Mouse (Mus musculus) midbrain, postnatal 0 days (tissue): ENCODE results near the gene Tet3. TPM values are rescaled to one million over a fixed set of nuclear protein-coding genes. Genes with fewer than 3 reads are reported as not detected.

Source experiments
- ATAC-seq: fragments of 200-750 bp; cut with Nextera tagmentation; 2 replicates; pipeline ENCODE4 v1.8.0; 2017; ENCODE audit warnings: moderate number of reproducible peaks, mild to moderate bottlenecking, moderate TSS enrichment, moderate library complexity; ENCODE audit not compliant: low FRiP score
- DNase-seq: peaks from one replicate; pipeline ENCODE4 v3.0.0-alpha.2; 2015; ENCODE audit warnings: low spot score
- H3K27ac ChIP-seq: fragments of 300-500 bp; sonication (generic); 2 replicates; pipeline ENCODE4 v1.5.1; 2014; ENCODE audit warnings: low read depth, mild to moderate bottlenecking, low read length, mixed read lengths
- H3K27me3 ChIP-seq: fragments of 300-500 bp; sonication (generic); 2 replicates; pipeline ENCODE4 v1.6.1; 2014; ENCODE audit warnings: low read length, control low read depth, mixed read lengths; ENCODE audit not compliant: insufficient read depth
- H3K36me3 ChIP-seq: fragments of 300-500 bp; sonication (generic); 2 replicates; pipeline ENCODE4 v1.6.1; 2014; ENCODE audit warnings: low read length, control low read depth, mixed read lengths; ENCODE audit not compliant: insufficient read depth
- H3K4me1 ChIP-seq: fragments of 300-500 bp; sonication (generic); 2 replicates; pipeline ENCODE4 v1.6.1; 2014; ENCODE audit warnings: mild to moderate bottlenecking, control low read depth, antibody characterized with exemption, low read length, mixed read lengths; ENCODE audit not compliant: insufficient read depth
- H3K4me2 ChIP-seq: fragments of 300-500 bp; sonication (generic); 2 replicates; pipeline ENCODE4 v1.6.1; 2014; ENCODE audit warnings: low read depth, mild to moderate bottlenecking, low read length, mixed read lengths; ENCODE audit not compliant: poor library complexity, severe bottlenecking
- H3K4me3 ChIP-seq: fragments of 300-500 bp; sonication (generic); 2 replicates; pipeline ENCODE4 v1.5.1; 2014; ENCODE audit warnings: low read depth, mild to moderate bottlenecking, low read length, moderate library complexity
- H3K9ac ChIP-seq: fragments of 300-500 bp; sonication (generic); replicated peaks from 2 replicates; pipeline ENCODE4 v1.6.1; 2014; ENCODE audit warnings: mild to moderate bottlenecking, low read length, moderate library complexity, mixed read lengths; ENCODE audit not compliant: poor library complexity, severe bottlenecking
- H3K9me3 ChIP-seq: fragments of 300-500 bp; sonication (generic); 2 replicates; pipeline ENCODE4 v1.6.1; 2016; ENCODE audit warnings: low read length, control low read depth
- CTCF ChIP-seq: IDR thresholded peaks from 2 replicates; pipeline ENCODE4 v1.5.1; 2016; ENCODE audit warnings: antibody characterized with exemption, mild to moderate bottlenecking
- WGBS: fragments of 180-500 bp; shearing (Covaris S2); extraction: QIAGEN DNeasy Blood & Tissue Kit; methylation state at CpG from one replicate; pipeline ENCODE4 v1.1.7; 2014; 5-methylcytosine and 5-hydroxymethylcytosine counted together
- polyA plus RNA-seq: library from polyadenylated mRNA; unstranded; fragments of >200 nt; fragmentation: Nextera tagmentation; extraction: Ambion mirVana; gene quantifications from 2 replicates; pipeline ENCODE4 v1.2.1, GENCODE M21; 2015
- total RNA-seq: library from RNA; depleted of rRNA; stranded (reverse); fragments of >200 nt; gene quantifications from 2 replicates; pipeline ENCODE4 v1.2.3, GENCODE M21; 2014

Gene Tet3
- total and polyA plus RNA-seq, 2 experiments from 2014 or later: 32.0 to 48.5 TPM

DNA sequence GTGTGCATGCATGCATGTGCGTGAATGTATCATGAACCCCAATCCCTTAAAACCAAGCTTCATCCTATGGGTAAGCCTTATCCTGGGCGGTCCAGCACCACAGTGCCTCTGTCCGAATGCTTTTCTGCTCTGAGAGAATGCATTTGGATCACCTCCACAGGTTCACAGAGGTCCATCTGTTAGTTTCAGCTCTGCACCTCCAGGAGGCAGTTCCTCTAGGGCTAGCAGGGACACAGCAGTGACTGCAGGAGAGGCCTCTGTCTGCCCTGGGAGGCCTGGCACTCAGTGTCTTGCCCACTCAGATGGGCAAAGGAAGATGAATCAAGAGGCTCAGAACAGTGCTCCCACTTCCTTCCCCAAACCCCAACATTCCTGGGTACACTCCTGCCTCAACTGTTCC, 32.3 kb downstream of the Tet3 start:
- H3K27ac ChIP-seq: no peak overlapping the region
- no peaks in the 10 kb centered on the region for H3K27me3 ChIP-seq
- DNase-seq (no peak), ATAC-seq (no peak)
- peaks cover 6% of the 10 kb centered on the region; the same call in 1 of the 2 replicates for H3K4me1 ChIP-seq
- TF ChIP-seq CTCF: no peak
- 0 out of 2 replicates have a peak, but pooled peaks cover 5% of the 10 kb centered on the region for H3K36me3 ChIP-seq
- WGBS: 88% methylated on average over 3 of the region's 3 CpGs
- no peak overlapping the region for H3K4me2 ChIP-seq
- H3K9ac ChIP-seq: no peak overlapping the region
- no peak overlapping the region for H3K4me3 ChIP-seq
- H3K9me3 ChIP-seq: no peaks in the 10 kb centered on the region

DNA sequence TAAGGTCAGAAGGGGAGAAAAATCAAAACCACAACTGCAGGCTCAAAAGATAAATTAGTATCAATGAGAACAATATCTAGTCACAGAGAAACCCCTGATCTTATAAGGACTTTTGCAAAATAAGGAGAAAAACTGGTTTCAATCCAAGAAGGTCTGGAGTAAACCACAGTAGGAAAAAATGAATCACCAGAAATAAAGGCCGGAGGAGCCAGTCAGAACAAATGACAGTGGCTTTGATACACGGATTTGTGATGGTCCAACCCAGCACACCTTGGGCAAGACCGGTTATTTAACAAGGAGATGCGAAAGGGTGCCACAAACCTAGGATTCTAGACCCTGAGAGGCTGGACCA, 34.9 kb downstream of the Tet3 start:
- ATAC-seq (no peak), DNase-seq (no peak)
- Histone ChIP-seq H3K9ac (no peak overlapping the region), H3K9me3 (no peaks in the 10 kb centered on the region), H3K27ac (no peak overlapping the region), H3K4me1 (peaks cover 9% of the 10 kb centered on the region; the same call in 1 of the 2 replicates), H3K4me2 (no peak overlapping the region), H3K27me3 (no peaks in the 10 kb centered on the region), H3K36me3 (0 out of 2 replicates have a peak, but pooled peaks cover 5% of the 10 kb centered on the region), H3K4me3 (no peak overlapping the region)
- no peak for TF ChIP-seq CTCF
- WGBS: 78% methylated on average over 4 of the region's 4 CpGs

DNA sequence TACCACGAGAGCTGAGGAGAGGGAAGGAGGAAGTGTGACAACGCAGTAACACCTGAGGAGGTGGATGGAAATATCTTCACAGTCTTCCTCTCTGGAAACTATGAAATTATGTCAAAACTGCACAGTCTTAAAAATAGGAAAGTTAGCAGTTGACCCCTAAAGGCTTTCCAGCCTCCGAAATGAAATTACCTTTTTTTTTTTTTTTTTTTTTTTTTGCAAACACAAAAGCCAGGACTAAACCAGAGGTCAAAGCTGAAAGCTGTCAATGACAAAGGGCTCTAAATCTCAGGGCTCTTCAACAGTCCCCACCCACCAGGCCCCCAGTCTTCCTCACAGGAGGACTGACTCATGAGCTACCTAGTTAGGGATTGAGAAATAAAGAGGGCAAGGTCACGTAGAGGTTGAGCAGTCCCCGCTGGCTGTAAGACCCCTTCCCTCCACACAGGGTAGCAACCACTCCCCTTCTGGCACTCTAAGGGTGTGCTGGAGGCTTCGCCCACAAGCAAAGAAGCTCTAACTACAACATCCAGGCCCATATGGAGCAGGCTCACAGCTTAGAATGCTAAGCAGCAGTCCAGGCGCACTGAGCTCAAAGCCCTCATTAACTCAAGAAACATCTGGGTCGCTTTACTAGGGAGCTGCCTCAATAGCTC, 35.4 kb downstream of the Tet3 start:
- Histone ChIP-seq H3K4me3 (no peak overlapping the region), H3K4me2 (no peak overlapping the region), H3K9me3 (no peaks in the 10 kb centered on the region), H3K27me3 (no peaks in the 10 kb centered on the region), H3K36me3 (0 out of 2 replicates have a peak, but pooled peaks cover 5% of the 10 kb centered on the region), H3K27ac (no peak overlapping the region), H3K9ac (no peak overlapping the region), H3K4me1 (peaks cover 12% of the 10 kb centered on the region; the same call in 1 of the 2 replicates)
- ATAC-seq (no peak), DNase-seq (no peak)
- WGBS: 45% methylated on average over 8 of the region's 8 CpGs
- TF ChIP-seq CTCF: no peak

DNA sequence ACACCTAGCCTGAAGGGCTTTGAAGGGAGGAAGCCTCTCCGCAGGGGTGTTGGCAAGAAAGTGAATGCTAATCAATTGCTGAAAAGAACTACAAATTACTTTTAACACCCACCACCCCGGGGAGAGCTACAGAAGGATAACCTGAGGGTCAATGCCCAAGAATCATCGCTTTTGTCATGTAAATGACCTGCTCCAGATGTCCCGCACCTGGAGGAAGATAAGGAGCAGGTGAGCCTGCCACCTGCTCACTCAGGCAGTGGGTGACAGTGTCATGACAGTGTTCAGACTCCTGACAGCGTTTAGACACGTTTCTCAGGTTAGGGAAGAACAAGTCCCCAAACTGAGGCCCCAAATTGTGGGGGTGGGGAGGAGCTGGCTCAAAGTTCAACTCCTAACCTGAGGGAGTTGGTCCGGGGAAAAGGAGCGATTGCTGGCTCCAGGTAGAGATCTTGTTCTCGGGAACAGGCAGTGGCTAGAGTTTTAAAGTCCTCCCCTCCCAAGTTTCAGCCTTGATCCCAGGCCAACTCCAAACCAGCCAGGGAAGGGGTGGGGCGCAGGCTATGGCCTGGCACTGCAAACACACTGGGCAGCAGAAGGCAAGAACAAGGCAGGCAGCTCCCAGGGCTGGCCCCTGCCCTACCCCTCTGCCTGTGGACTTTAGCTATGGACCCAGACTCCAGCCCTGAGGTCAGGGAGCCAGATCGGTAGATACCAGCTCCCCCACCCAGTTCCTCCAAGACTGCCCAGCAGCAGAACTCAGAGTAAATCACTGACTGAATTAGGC, 36.8 kb downstream of the Tet3 start:
- DNase-seq (no peak), ATAC-seq (no peak)
- Histone ChIP-seq H3K4me2 (no peak overlapping the region), H3K4me3 (no peak overlapping the region), H3K9ac (no peak overlapping the region), H3K27ac (no peak overlapping the region), H3K4me1 (peaks cover 9% of the 10 kb centered on the region; the same call in 1 of the 2 replicates), H3K36me3 (no peaks in the 10 kb centered on the region), H3K9me3 (no peaks in the 10 kb centered on the region), H3K27me3 (no peaks in the 10 kb centered on the region)
- TF ChIP-seq CTCF: no peak
- WGBS: 21% methylated on average over 11 of the region's 11 CpGs

DNA sequence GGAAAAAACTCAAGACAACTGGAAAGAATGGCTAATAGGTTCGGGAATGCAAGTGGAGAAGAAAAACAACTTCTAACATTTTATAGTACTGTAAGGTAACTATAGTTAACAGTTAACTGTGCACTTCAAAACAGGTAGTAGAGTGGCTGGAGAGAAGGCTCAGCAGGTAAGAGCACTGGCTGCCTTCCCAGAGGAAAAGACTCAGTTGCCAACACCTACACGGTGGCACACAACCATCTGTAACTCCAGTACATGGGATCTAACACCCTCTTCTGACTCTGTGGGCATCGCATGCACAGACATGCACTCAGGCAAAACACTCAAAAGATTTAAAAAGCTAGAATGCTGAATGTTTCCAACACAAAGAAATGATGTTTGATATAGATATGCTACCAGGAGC, 39.4 kb downstream of the Tet3 start:
- H3K4me2 ChIP-seq: no peak overlapping the region
- no peaks in the 10 kb centered on the region for H3K36me3 ChIP-seq
- no peak for ATAC-seq
- no peak for DNase-seq
- H3K27me3 ChIP-seq: no peaks in the 10 kb centered on the region
- H3K9me3 ChIP-seq: no peaks in the 10 kb centered on the region
- H3K4me3 ChIP-seq: no peak overlapping the region
- no peak for TF ChIP-seq CTCF
- H3K4me1 ChIP-seq: peaks cover 13% of the 10 kb centered on the region; the same call in 1 of the 2 replicates
- no peak overlapping the region for H3K27ac ChIP-seq
- WGBS: 91% methylated on average over 3 of the region's 3 CpGs
- no peak overlapping the region for H3K9ac ChIP-seq

- no peak for TF ChIP-seq CTCF
- H3K27ac ChIP-seq: no peak overlapping the region
- H3K9ac ChIP-seq: no peak overlapping the region
- H3K4me3 ChIP-seq: no peak overlapping the region
- DNase-seq (no peak), ATAC-seq (no peak)
- no peaks in the 10 kb centered on the region for H3K27me3 ChIP-seq
- H3K9me3 ChIP-seq: no peaks in the 10 kb centered on the region
- 83% methylated on average over 3 of the region's 3 CpGs for WGBS
- no peak overlapping the region for H3K4me2 ChIP-seq
- peaks cover 20% of the 10 kb centered on the region; the same call in 1 of the 2 replicates for H3K4me1 ChIP-seq
- H3K36me3 ChIP-seq: no peaks in the 10 kb centered on the region
Measured at GRCm38 (mm10) chr6:83417531-83417930, 41.4 kb downstream of the Tet3 start.
